42 mouse cellular contexts compared by ENCODE assay signal in the genomic region with DNA sequence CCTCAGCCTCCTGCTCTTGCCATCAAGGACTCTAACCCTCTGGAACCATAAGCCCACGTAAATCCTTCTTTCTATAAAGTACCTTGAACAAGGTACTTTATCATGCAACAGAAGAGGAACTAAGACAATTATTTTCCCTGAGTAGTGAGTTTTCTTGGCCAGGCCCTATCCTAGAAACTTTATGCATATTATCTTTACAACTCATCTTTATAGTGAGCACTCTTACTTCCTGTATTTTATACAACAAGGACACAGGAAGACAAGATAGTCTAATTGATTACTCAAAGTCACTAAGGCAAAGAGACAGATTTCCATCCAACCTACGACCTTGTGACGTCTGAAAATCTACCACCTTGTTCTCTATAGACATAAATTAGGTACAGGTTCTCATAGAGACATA. TPM values are rescaled to one million over a fixed set of nuclear protein-coding genes. Genes with fewer than 3 reads are reported as not detected.
"Had no signal": no experiment of that assay in that cellular context is flagged by ENCODE, and none has a peak within 500 bp of the region (broad histone marks: within the 10 kb centered on the region; RNA-seq: fewer than 3 reads in every experiment).

No protein-coding gene starts in this region.

- ATAC-seq: liver, embryonic 12.5 days; liver, postnatal 0 days; midbrain, embryonic 13.5 days; midbrain, embryonic 15.5 days; midbrain, embryonic 16.5 days had no signal

- H3K27ac ChIP-seq: limb, embryonic 10.5 days; limb, embryonic 12.5 days; limb, embryonic 13.5 days; limb, embryonic 15.5 days; liver, embryonic 12.5 days; liver, embryonic 13.5 days; liver, embryonic 14.5 days; liver, embryonic 15.5 days; lung, embryonic 15.5 days; macrophage; midbrain, embryonic 10.5 days; midbrain, embryonic 12.5 days; midbrain, embryonic 13.5 days; midbrain, embryonic 15.5 days; neural tube, embryonic 12.5 days had no signal

- DNase-seq: left cerebral cortex, postnatal 4 days; liver; liver, embryonic 13.5 days; liver, postnatal 0 days; lung, adult 18-20 months; lung, adult 2 months; lung, embryonic 14.5 days; lung, postnatal 10 days; lung, postnatal 14 days; lung, postnatal 36 days; lung, postnatal 4 days; midbrain, embryonic 14.5 days had no signal

- H3K4me2 ChIP-seq: limb, embryonic 12.5 days; limb, embryonic 13.5 days; limb, embryonic 15.5 days; liver, embryonic 11.5 days; liver, embryonic 12.5 days; liver, embryonic 13.5 days; liver, embryonic 15.5 days; lung, embryonic 14.5 days; lung, embryonic 15.5 days; midbrain, embryonic 11.5 days; midbrain, embryonic 12.5 days; midbrain, embryonic 13.5 days; midbrain, embryonic 15.5 days; neural tube, embryonic 12.5 days had no signal

- H3K9ac ChIP-seq: limb, embryonic 12.5 days; limb, embryonic 13.5 days; limb, embryonic 15.5 days; liver, embryonic 12.5 days; liver, embryonic 13.5 days; liver, embryonic 14.5 days; liver, embryonic 15.5 days; liver, postnatal 0 days; lung, embryonic 14.5 days; lung, embryonic 15.5 days; midbrain, embryonic 12.5 days; midbrain, embryonic 13.5 days; midbrain, embryonic 15.5 days; neural tube, embryonic 12.5 days had no signal

- H3K27me3 ChIP-seq: limb, embryonic 12.5 days; limb, embryonic 13.5 days; limb, embryonic 15.5 days; liver, embryonic 12.5 days; liver, embryonic 13.5 days; liver, embryonic 15.5 days; lung, embryonic 15.5 days; megakaryocyte, embryonic 14.5 days; midbrain, embryonic 12.5 days; midbrain, embryonic 13.5 days; midbrain, embryonic 15.5 days; neural tube, embryonic 12.5 days had no signal

- H3K9me3 ChIP-seq: limb, embryonic 10.5 days; limb, embryonic 12.5 days; limb, embryonic 13.5 days; limb, embryonic 15.5 days; liver, embryonic 12.5 days; liver, embryonic 13.5 days; liver, embryonic 15.5 days; lung, embryonic 15.5 days; megakaryocyte, embryonic 14.5 days; midbrain, embryonic 10.5 days; midbrain, embryonic 12.5 days; midbrain, embryonic 13.5 days; midbrain, embryonic 15.5 days; neural tube, embryonic 12.5 days had no signal

- H3K4me3 ChIP-seq: limb, embryonic 10.5 days; limb, embryonic 12.5 days; limb, embryonic 13.5 days; limb, embryonic 15.5 days; liver, embryonic 12.5 days; liver, embryonic 13.5 days; liver, embryonic 15.5 days; lung, embryonic 15.5 days; megakaryocyte, embryonic 14.5 days; midbrain, embryonic 10.5 days; midbrain, embryonic 12.5 days; midbrain, embryonic 13.5 days; midbrain, embryonic 15.5 days; myocyte; neural tube, embryonic 12.5 days had no signal

- H3K4me1 ChIP-seq: limb, embryonic 10.5 days; limb, embryonic 12.5 days; limb, embryonic 13.5 days; limb, embryonic 15.5 days; lung, embryonic 15.5 days; midbrain, embryonic 10.5 days; midbrain, embryonic 12.5 days; midbrain, embryonic 13.5 days; midbrain, embryonic 15.5 days; neural tube, embryonic 12.5 days had no signal

RNA-seq across cellular contexts. Expression of gene Gm20379, which starts 34.0 kb away (rescaled TPM):
- total RNA-seq: left cerebral cortex, adult 8-10 months; left cerebral cortex, postnatal 10 days; left cerebral cortex, postnatal 14 days; left cerebral cortex, postnatal 25 days; left cerebral cortex, postnatal 36 days; left cerebral cortex, postnatal 4 days; liver, adult 2 months; megakaryocyte progenitor cell, adult 5-6 weeks; megakaryocyte, adult 5-6 weeks; megakaryocyte-erythroid progenitor cell, adult 5-6 weeks; midbrain, postnatal 0 days; monocyte, adult 5-6 weeks had no signal
- polyA plus RNA-seq: liver, adult 2 months; lung, adult 2 months; macrophage; myocyte had no signal
